Mouse (Mus musculus): ENCODE data around the gene Kcns3.

- TF ChIP-seq CTCF (IDR thresholded peaks at IDR 0.05; ENCODE audit: low read depth): no peak
- no peak for TF ChIP-seq EP300 (IDR thresholded peaks at IDR 0.05; ENCODE audit: low read depth)
Observed at GRCm38 (mm10) chr12:11071079-11071478, 79.8 kb downstream of the Kcns3 start.

Data from liver, embryonic 14.5 days (tissue).